Mouse (Mus musculus) megakaryocyte, adult 5-6 weeks (primary cell): Measurements from ENCODE around the gene Jak3. TPM values are rescaled to one million over a fixed set of nuclear protein-coding genes. Genes with fewer than 3 reads are reported as not detected.
A peak's percentile ranks its signal among the peaks of the same experiment; 100 is the strongest.

Experiments used
- ATAC-seq: 2 replicates; pipeline ENCODE4 v1.8.0; 2016; ENCODE audit warnings: mild to moderate bottlenecking, inconsistent platforms; ENCODE audit not compliant: poor library complexity, severe bottlenecking
- total RNA-seq, 2 experiments: library from RNA; stranded (forward) in 1 of 2; stranded (reverse) in 1 of 2; fragments of 153-499, 151-499 nt in 1 of 2; fragments of 221-1000, 200-1000 nt in 1 of 2; gene quantifications; 2 replicates each; pipeline versions ENCODE4 v1.2.3 to v1.2.4; 2015 to 2017

Gene Jak3
- total RNA-seq, 2 experiments from 2014 or later: 2.6 to 5.0 TPM

GRCm38 (mm10) chr8:71660325-71661120, 15.6 kb upstream of the Jak3 start:
- peak; percentile 88 for ATAC-seq

GRCm38 (mm10) chr8:71665331-71666130, 10.6 kb upstream of the Jak3 start:
- peak; percentile 48 for ATAC-seq

GRCm38 (mm10) chr8:71666855-71667254, 9.2 kb upstream of the Jak3 start:
- no peak for ATAC-seq

- no peak for ATAC-seq
Measured at GRCm38 (mm10) chr8:71667256-71667655, 8.8 kb upstream of the Jak3 start.

- ATAC-seq: peak; percentile 61
Measured at GRCm38 (mm10) chr8:71668220-71668975, 7.7 kb upstream of the Jak3 start.

- no peak for ATAC-seq
Measured at GRCm38 (mm10) chr8:71670198-71670597, 5.9 kb upstream of the Jak3 start.

GRCm38 (mm10) chr8:71670621-71671548, 5.2 kb upstream of the Jak3 start:
- ATAC-seq: no peak

- peak; percentile 89 for ATAC-seq
Measured at GRCm38 (mm10) chr8:71671549-71671965, 4.5 kb upstream of the Jak3 start, which contains the start of gene Unc13a. TSS of gene Unc13a (minus strand) at chr8:71671757.

- no peak for ATAC-seq
Measured at GRCm38 (mm10) chr8:71672168-71672735, 3.8 kb upstream of the Jak3 start.

- no peak for ATAC-seq
Measured at GRCm38 (mm10) chr8:71674071-71674470, 2.0 kb upstream of the Jak3 start.

GRCm38 (mm10) chr8:71675456-71676019, 558 bp upstream of the Jak3 start:
- ATAC-seq: no peak

GRCm38 (mm10) chr8:71676803-71677202, 707 bp downstream of the Jak3 start:
- ATAC-seq: 0 out of 2 replicates have a peak, but pooled peaks have one; percentile 9

- ATAC-seq: no peak
Measured at GRCm38 (mm10) chr8:71677555-71677954, 1.5 kb downstream of the Jak3 start.

- no peak for ATAC-seq
Measured at GRCm38 (mm10) chr8:71678216-71678615, 2.1 kb downstream of the Jak3 start.

GRCm38 (mm10) chr8:71679116-71679515, 3.0 kb downstream of the Jak3 start:
- no peak for ATAC-seq

GRCm38 (mm10) chr8:71679550-71680168, 3.6 kb downstream of the Jak3 start:
- ATAC-seq: no peak

- ATAC-seq: no peak
Measured at GRCm38 (mm10) chr8:71680471-71680870, 4.4 kb downstream of the Jak3 start.

- ATAC-seq: no peak
Measured at GRCm38 (mm10) chr8:71681369-71681915, 5.3 kb downstream of the Jak3 start.

- no peak for ATAC-seq
Measured at GRCm38 (mm10) chr8:71682832-71683231, 6.7 kb downstream of the Jak3 start.
